Mouse (Mus musculus) thymus, adult 18-20 months (tissue): Measurements from ENCODE around the gene Synpo2l.
"Not testable (repeated sequence)": the region's sequence is repeated elsewhere in the genome, so short reads cannot be mapped to it uniquely, and the experiment has no call there.

Experiments
- DNase-seq, 2 experiments: peaks; one replicate each; pipeline ENCODE4 v3.0.0; 2022; ENCODE audit warnings: mixed read lengths in 2 of 2

Synpo2l gene

GRCm38 (mm10) chr14:20640644-20641437, 27.3 kb downstream of the Synpo2l start, which contains the start of gene Usp54:
TSS of gene Usp54 (minus strand) at chr14:20641063.
- DNase-seq, result peak; percentile 98 to 99

DNA sequence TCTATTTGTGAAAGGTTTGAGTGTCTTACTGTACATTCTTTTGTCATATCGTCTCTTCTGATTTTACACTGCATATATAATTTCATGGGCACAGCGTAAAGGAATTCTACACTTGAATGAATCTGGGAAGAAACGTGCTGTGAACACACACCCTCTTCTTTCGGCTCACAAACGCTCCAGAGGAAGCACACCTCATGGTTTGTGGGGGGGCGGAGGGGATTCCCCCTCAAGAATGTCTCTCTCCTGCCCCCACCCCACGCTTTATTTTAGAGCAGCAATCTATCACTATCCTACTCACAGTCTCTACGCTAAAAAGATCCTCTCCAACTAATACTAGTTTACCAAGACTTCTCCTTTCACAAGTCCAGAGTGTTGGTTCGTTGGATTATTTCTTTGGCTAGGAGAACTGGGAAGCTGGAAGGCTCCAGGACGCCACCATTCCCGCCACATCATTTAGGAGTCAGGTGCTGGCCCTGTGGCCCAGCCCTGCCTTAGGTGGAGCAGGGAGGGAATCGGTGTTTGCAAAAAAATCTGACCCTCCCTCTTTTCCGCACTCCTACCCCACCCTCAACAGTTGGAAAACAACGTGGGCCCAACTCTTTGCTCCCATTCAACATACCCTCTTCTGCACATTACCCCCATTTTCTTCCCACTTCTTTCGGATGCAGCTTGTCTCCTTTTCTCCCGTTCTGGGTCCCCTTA, 28.1 kb downstream of the Synpo2l start:
- DNase-seq, result peak; percentile 48 to 58

- DNase-seq, result no peak
Observed at GRCm38 (mm10) chr14:20638702-20639101, 29.5 kb downstream of the Synpo2l start.

GRCm38 (mm10) chr14:20637818-20638574, 30.2 kb downstream of the Synpo2l start:
- DNase-seq, result no peak

DNA sequence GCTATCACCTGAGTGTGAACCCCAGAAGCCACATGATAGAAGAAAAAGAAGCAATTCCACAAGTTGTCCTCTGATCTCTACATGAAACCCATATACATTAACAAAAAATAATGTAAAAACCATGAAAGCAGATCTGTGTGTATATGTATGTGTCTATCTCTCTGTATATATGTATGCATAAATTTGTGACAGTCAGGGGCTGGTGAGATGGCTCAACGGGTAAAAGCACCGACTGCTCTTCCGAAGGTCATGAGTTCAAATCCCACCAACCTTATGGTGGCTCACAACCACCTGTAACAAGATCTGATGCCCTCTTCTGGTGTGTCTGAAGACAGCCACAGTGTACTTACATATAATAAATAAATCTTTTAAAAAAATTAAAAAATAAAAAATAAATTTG, 31.2 kb downstream of the Synpo2l start:
- not testable (repeated sequence) for DNase-seq

- no peak for DNase-seq
Observed at GRCm38 (mm10) chr14:20635546-20635945, 32.6 kb downstream of the Synpo2l start.

- no peak for DNase-seq
Observed at GRCm38 (mm10) chr14:20631253-20631652, 36.9 kb downstream of the Synpo2l start.

DNA sequence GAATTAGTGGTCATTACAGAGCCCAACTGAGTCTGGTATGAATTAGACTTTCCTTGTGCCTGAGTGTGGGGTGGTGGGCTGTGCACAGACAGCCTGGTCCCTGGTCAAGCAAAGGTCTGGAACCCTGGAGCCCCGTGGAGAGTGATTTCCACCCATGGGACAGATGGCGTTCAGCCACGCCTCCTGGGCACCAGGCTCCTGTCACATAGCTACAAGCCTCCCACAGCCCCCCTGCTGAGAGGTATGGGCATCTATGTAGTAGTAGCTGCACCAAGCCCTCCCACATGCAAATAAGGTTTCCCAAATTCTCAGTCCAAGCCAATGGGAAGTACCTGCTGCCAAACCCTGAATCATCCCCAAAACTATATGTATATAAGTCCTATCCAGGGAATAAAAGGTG, 41.2 kb downstream of the Synpo2l start:
- no peak for DNase-seq

DNA sequence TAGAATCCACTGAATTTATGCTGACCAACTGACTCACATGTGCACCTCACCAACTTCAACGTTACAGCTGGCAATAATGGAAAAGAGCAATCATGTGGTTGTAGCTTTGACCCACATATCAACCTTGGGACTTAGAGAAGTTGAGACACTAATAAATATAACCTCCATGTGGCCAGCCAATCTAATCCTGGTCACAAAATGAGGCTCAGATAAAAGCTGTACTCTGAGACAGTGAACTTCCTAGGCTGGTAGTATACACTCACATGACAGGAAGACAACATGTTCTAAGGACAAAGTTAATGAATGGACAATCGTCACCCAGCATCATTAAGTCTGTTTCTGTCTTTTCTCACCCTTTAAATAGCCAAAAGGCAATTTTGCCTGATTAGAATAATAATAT, 41.7 kb downstream of the Synpo2l start:
- no peak for DNase-seq

DNA sequence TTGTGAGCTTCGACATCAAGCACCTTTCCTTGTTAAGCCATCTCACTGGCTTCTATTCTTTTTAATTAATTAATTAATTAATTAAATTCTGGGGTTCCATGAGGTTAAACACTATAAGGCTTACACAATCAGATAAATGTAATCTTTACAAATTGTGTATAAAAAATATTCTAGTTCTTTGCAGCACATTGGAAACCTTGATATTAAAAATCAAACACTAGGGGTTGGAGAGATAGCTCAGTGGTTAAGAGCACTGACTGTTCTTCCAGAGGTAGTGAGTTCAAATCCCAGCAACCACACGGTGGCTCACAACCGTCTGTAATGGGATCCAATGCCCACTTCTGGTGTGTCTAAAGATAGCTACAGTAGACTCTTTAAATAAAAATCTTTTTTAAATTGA, 45.2 kb downstream of the Synpo2l start:
- DNase-seq, result no peak

GRCm38 (mm10) chr14:20622412-20622811, 45.7 kb downstream of the Synpo2l start:
- no peak for DNase-seq

DNA sequence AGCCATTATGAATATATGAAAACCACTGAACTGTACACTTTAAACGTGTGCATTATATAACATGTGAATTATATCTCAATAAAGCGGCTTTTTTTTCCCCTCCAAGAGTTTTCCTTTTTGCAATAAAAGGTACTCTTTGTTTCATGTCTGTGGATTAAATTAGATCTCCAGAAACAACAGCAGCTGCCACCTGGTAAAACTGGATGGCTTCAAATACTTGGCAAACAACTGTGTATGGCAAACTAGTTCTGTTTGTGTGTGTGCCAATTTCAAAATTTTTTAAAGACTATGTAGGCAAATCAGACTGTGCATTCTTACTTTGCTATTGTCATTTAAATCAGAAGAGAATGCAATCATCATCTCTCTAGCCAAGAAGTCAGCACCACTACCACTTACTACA, 46.3 kb downstream of the Synpo2l start:
- no peak for DNase-seq

- DNase-seq, result no peak
Observed at GRCm38 (mm10) chr14:20619131-20619530, 49.0 kb downstream of the Synpo2l start.

DNA sequence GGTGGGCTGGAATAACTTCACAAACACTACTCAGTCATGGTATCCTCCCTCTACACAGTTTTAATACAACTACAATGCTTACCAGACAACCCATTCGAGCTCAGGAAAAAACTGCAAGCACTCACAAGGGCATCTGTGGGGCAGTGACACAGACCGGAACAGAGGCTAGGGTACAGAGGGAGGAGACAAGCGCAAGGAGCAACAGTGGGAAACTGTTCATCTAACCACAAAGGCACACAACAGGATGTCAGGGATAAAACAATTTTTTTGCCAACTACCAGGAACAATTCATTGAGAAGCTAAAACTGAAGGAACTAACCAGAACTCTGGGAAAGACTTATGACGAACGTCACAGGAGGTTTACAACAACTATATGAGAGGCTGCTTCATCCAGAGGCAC, 49.9 kb downstream of the Synpo2l start:
- no peak for DNase-seq

- DNase-seq, result no peak
Observed at GRCm38 (mm10) chr14:20616421-20616820, 51.7 kb downstream of the Synpo2l start.

DNA sequence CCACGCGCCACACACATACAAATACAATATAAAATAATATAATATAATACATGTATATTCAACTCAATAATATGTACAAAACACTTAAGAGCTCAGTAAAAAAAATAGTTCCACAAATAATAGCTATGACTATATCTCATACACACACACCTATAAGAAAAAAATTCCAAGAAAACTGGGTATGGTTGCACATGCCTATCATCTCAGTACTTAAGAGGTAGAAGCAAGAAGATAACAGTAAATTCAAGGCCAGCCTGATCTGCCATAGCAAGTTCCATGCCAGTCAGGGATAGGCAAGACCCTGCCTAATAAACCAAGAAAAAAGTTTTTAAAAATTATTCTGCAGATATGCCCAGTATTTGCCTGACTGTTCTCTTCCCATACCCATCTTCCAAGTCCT, 53.1 kb downstream of the Synpo2l start:
- DNase-seq, result no peak

DNA sequence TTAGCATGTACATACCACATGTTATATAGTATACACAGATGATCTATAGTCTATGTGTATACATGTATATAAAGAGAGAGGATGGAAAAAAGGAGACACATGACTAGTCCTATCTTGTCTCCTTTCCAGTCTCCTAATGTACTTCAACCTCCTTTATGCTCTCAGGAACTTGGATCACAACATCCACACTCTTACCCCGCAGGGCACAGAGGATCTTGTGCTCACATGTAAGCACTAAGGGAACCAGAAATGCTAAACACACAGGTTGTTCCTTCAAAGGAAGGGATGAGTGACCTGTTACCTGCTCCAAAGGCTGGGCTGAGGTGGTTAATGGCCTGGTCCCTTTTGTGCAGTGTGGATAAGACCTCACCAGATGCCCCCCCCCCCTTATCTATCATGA, 55.3 kb downstream of the Synpo2l start:
- no peak for DNase-seq

DNA sequence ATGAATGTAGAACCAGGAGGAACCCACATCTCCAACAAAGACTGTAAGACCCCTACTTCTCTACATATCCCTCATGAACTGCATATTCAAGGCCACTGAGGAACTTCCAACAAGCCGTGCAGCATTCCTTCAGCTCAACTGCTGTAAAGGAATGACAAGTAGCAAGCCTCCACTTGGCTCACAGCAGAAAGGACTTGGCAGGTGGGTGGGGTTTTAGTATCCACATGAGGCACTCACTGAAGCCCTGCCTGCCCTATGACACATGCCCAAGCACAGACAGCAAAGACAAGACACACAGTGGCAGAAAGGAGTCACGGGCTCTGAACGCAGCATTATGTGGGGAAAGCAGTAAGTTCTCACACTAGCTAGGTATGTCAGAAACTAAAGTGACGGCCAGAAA, 58.0 kb downstream of the Synpo2l start:
- DNase-seq, result no peak

- DNase-seq, result no peak
Observed at GRCm38 (mm10) chr14:20609519-20609918, 58.6 kb downstream of the Synpo2l start.
